Mouse (Mus musculus): ENCODE measurements around the gene Nup93.
A peak's percentile ranks its signal among the peaks of the same experiment; 100 is the strongest.

Nup93 gene

DNA sequence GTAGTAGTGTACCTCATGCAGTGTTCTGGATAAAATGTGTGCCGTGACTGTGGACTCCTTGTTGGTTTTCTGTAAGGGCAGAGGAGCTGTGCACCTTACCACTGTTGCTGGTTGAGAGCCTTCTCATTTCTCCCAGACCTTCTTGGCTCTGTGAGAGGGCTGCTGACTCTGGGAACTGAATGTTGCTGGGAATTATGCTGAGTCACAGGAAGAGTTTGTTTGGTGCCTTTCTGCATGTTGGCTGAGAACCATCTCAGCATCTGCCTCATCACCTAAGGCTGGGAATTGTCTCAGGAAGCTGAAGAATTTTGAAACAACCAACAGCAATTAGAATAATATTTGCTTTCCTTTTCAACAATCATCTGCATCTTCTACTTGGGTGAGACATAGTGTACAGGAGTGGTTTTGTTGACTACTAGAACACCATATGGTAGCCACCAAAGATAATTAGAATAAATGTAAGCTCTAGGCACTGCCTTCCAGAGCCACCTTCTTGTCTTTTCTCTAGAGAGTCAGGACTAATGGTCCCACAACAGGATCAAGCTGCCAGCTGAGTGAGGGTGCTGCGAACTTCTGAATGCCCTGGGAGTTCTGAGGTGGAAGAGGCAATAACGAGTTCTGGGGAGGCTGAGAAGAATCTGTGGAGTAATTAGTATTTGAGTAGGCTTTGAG is 48.4 kb downstream of the Nup93 start:
- ATAC-seq (ENCODE audit: insufficient number of reproducible peaks, low FRiP score, low TSS enrichment) = no peak

- ATAC-seq (ENCODE audit: insufficient number of reproducible peaks, low FRiP score, low TSS enrichment) = 0 out of 2 replicates have a peak, but pooled peaks have one; percentile 40
These were observed 52.2 kb downstream of the Nup93 start for GRCm38 (mm10) chr8:94266344-94267191.

GRCm38 (mm10) chr8:94268359-94268890 is 54.1 kb downstream of the Nup93 start:
- ATAC-seq (ENCODE audit: insufficient number of reproducible peaks, low FRiP score, low TSS enrichment) = no peak

DNA sequence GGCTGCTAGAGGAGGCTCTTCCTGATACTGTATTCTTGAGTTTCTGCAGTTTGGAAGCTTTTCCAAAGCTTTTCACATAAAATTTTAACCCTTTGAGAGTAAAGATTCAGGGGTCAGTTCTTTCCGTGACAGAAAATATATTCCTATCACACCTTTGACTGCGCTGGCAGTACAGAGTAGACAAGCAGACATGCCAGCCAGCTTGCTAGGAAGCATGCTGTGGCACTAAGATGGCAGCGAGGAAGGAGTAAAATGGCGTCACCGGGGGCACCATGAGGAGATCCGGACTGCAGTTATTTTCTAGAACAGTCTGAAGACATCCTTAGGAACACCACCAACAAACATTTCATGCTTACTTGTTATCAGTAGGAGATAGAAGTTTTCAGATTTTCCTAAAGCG is 55.9 kb downstream of the Nup93 start:
- no peak for ATAC-seq (ENCODE audit: insufficient number of reproducible peaks, low FRiP score, low TSS enrichment)

- no peak for ATAC-seq (ENCODE audit: insufficient number of reproducible peaks, low FRiP score, low TSS enrichment)
These were observed 56.7 kb downstream of the Nup93 start for GRCm38 (mm10) chr8:94271102-94271501.

GRCm38 (mm10) chr8:94272612-94273011 is 58.2 kb downstream of the Nup93 start:
- ATAC-seq (ENCODE audit: insufficient number of reproducible peaks, low FRiP score, low TSS enrichment) = no peak

GRCm38 (mm10) chr8:94273289-94273850 is 59.0 kb downstream of the Nup93 start:
- no peak for ATAC-seq (ENCODE audit: insufficient number of reproducible peaks, low FRiP score, low TSS enrichment)

- no peak for ATAC-seq (ENCODE audit: insufficient number of reproducible peaks, low FRiP score, low TSS enrichment)
These were observed 59.7 kb downstream of the Nup93 start for GRCm38 (mm10) chr8:94274030-94274429.

DNA sequence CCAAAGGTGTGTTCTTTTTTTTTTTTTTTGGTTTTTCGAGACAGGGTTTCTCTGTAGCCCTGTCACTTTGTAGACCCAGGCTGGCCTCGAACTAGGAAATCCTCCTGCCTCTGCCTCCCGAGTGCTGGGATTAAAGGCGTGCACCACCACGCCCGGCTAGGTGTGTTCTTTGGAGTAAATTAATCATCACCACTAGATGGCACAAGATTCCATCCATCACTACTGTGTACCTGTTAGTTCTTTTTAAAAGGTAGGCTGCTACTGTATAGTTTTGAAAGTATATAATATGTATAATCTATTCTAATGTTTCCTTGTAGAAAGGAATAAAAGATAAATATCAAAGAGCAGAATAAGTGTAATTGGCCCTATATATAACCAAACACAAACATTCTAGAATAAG is 63.9 kb downstream of the Nup93 start:
- ATAC-seq (ENCODE audit: insufficient number of reproducible peaks, low FRiP score, low TSS enrichment) = no peak

DNA sequence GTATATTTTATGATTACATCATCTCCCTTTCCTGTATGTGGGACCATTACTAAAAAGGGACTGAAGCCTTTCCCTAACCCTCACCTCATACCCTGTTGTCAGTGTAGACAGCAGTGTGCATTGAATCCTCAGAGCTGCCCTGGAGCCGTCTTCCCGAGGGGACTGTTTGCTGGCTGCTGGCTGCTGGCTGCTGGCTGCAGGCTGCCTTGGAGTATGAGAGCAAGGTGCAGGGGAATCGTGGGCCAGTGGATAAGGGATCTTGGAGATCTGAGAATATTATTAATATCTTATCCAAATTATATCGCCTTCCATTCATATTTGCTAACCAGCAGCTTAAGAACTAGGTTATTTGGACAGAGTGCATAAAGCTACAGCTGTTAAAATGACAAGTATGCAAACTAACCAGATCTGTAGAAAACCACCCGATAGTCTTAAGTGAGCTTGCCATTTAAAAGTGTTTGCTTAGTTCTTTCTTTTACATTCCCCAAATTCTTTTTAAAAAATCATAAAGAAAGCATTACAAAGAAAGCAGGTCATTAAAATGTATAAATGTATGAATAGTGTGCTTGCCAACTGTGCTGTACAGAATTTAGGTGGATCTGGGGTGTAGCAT is 65.7 kb downstream of the Nup93 start:
- ATAC-seq (ENCODE audit: insufficient number of reproducible peaks, low FRiP score, low TSS enrichment) = no peak

GRCm38 (mm10) chr8:94282453-94282985 is 68.2 kb downstream of the Nup93 start:
- peak; percentile 56; the same call in 1 of the 2 replicates for ATAC-seq (ENCODE audit: insufficient number of reproducible peaks, low FRiP score, low TSS enrichment)

- ATAC-seq (ENCODE audit: insufficient number of reproducible peaks, low FRiP score, low TSS enrichment) = no peak
These were observed 69.8 kb downstream of the Nup93 start for GRCm38 (mm10) chr8:94284204-94284603.

- ATAC-seq (ENCODE audit: insufficient number of reproducible peaks, low FRiP score, low TSS enrichment) = no peak
These were observed 76.2 kb downstream of the Nup93 start for GRCm38 (mm10) chr8:94290606-94291005.

DNA sequence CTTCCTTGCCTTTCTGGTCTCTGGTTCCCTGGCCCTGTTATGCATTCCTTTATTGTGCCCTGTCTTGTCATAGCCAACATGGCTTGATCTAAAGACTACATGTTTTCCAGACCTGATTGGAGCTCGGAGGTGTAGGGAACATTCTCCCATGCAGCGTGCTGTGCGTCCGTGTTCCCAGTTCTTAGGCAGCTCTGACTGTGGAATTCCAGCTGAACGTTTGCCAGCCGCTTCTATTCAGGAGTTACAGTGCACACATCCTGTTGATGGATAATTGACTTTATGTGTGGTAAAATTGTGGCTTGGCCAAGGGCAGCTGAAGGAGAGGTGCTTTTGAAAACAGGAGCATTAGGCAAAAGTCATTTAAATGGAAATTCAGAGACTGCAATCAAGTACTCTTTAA is 77.7 kb downstream of the Nup93 start:
- no peak for ATAC-seq (ENCODE audit: insufficient number of reproducible peaks, low FRiP score, low TSS enrichment)

GRCm38 (mm10) chr8:94292626-94293025 is 78.3 kb downstream of the Nup93 start:
- ATAC-seq (ENCODE audit: insufficient number of reproducible peaks, low FRiP score, low TSS enrichment) = no peak

- ATAC-seq (ENCODE audit: insufficient number of reproducible peaks, low FRiP score, low TSS enrichment) = no peak
These were observed 81.3 kb downstream of the Nup93 start for GRCm38 (mm10) chr8:94295687-94296086.

- ATAC-seq (ENCODE audit: insufficient number of reproducible peaks, low FRiP score, low TSS enrichment) = no peak
These were observed 82.1 kb downstream of the Nup93 start for GRCm38 (mm10) chr8:94296312-94296991.

GRCm38 (mm10) chr8:94297101-94297500 is 82.7 kb downstream of the Nup93 start:
- no peak for ATAC-seq (ENCODE audit: insufficient number of reproducible peaks, low FRiP score, low TSS enrichment)

- ATAC-seq (ENCODE audit: insufficient number of reproducible peaks, low FRiP score, low TSS enrichment) = no peak
These were observed 86.4 kb downstream of the Nup93 start for GRCm38 (mm10) chr8:94300809-94301208.

DNA sequence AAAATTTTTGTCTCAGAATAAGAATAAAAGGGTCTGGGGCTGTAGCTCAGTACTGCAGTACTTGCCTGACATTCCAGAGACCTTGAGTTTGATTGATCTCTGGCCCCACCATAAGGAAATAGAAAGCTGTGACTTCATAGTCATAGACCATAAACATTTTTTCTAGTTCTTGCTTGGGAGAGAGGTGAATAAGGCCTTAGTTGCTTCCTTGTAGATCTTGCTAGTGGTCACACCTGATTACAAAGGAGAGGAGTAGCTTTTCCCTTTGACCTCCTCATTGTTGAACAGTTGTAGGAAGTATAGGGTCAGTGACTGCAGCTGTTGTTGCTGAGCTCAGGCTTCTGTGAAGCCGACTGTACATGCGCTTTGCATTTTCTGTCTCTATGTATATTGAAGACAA is 90.0 kb downstream of the Nup93 start:
- ATAC-seq (ENCODE audit: insufficient number of reproducible peaks, low FRiP score, low TSS enrichment) = no peak
